Mouse (Mus musculus): ENCODE data around the gene Rdh11. TPM values are rescaled to one million over a fixed set of nuclear protein-coding genes. Genes with fewer than 3 reads are reported as not detected.
"Not testable (repeated sequence)": the region's sequence is repeated elsewhere in the genome, so short reads cannot be mapped to it uniquely, and the experiment has no call there.

The Rdh11 gene
- polyA plus RNA-seq (2015; fragmentation: Nextera tagmentation; extraction: Ambion mirVana): 34.7 and 38.9 TPM in 2 replicates

DNA sequence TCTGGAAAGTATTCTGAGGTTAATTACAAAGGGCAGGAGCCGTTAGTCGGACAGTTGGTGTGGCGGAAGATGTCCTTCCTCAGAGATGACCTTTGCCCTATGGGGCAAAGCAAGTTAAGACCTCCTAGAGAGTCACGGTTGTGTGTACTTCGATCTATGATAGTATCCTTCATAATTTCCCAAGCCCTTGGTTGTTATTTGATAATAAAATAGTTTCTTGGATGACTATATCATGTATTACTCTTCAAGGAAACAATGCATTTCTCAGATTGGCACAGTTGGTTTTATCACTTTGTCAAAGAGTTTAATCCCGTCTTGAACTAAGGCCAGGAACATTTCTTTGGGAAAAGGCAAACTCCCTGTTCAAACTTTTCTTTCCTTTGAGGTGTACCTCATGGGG lies at the start of gene Rdh11:
TSS of gene Rdh11 (minus strand) at position 101 of the 400 bp plus-strand sequence.
- Histone ChIP-seq H3K36me3 (peaks cover 9% of the 10 kb centered on the region), H3K27ac (0 out of 2 replicates have a peak within 1 kb of the TSS, but pooled peaks have one; percentile 62), H3K27me3 (replicated peaks) (no peaks in the 10 kb centered on the region), H3K4me2 (replicated peaks) (peak within 1 kb of the TSS; percentile 76), H3K4me3 (replicated peaks) (peak within 1 kb of the TSS; percentile 59), H3K9me3 (no peaks in the 10 kb centered on the region), H3K9ac (peak within 1 kb of the TSS; percentile 60), H3K4me1 (replicated peaks) (peaks cover 9% of the 10 kb centered on the region; the same call in 1 of the 2 replicates)
- 0 out of 2 replicates have a peak, but pooled peaks have one; percentile 18 for ATAC-seq
- 57% methylated on average over 6 of the region's 6 CpGs for WGBS

DNA sequence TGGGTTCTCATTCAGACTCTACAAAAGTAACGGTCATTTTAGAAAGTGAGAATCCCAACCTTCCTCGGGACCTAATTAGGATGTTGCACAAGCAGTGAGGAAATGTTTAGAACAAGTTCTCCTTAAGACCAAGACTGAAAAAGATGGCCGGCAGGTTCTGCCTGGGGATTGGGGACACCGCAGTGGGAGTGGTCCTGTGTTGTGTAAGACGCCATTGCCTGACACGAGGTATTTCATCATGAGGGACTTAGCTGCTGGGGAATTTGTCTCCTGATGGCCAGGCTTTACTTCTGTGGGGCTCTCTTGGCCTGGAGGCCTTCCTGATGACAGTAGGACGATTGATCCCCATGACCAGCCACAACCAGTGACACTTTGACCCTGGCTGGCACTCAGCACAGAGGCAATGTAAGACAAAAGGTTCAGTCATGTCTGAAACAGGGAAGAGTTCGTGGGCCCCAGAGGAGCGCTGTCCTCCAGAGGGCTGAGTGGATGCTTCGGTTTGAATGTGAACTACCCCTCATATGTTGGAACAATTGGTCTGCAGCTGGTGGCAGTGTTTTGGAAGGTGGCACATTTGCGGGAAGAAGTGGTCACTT lies 43.5 kb upstream of the Rdh11 start:
- H3K4me1 ChIP-seq (replicated peaks): no peaks in the 10 kb centered on the region
- peaks cover 33% of the 10 kb centered on the region for H3K36me3 ChIP-seq
- no peak overlapping the region for H3K4me2 ChIP-seq (replicated peaks)
- no peak overlapping the region for H3K27ac ChIP-seq
- ATAC-seq: no peak
- no peak overlapping the region for H3K9ac ChIP-seq
- no peaks in the 10 kb centered on the region for H3K27me3 ChIP-seq (replicated peaks)
- H3K9me3 ChIP-seq: no peaks in the 10 kb centered on the region
- H3K4me3 ChIP-seq (replicated peaks): no peak overlapping the region
- WGBS: 86% methylated on average over 11 of the region's 11 CpGs

DNA sequence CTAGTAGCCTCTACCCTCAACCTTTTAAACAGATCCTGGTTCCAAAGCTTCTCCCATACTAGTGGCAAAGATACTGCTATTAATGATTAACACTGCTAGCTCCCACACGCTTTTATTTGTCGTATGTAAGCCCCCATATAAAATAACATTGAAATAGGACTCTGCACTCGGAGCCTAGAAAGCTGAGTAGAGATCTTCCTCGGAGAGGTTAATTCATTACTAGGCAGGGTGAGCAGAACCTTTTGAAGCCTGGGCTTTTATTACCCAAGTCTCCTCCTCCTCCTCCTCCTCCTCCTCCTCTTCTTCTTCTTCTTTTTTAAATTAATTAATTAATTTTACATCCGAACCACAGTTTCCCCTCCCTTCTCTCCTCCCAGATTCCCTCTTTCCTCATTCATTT lies 25.4 kb upstream of the Rdh11 start:
- H3K27me3 ChIP-seq (replicated peaks): no peaks in the 10 kb centered on the region
- no peak overlapping the region for H3K27ac ChIP-seq
- no peaks in the 10 kb centered on the region for H3K9me3 ChIP-seq
- no peak for ATAC-seq
- no peak overlapping the region for H3K4me3 ChIP-seq (replicated peaks)
- H3K36me3 ChIP-seq: no peaks in the 10 kb centered on the region
- WGBS: 51% methylated on average over 5 of the region's 5 CpGs
- H3K4me1 ChIP-seq (replicated peaks): no peaks in the 10 kb centered on the region
- peak overlapping the region; percentile 9; the same call in 1 of the 2 replicates for H3K4me2 ChIP-seq (replicated peaks)
- no peak overlapping the region for H3K9ac ChIP-seq

DNA sequence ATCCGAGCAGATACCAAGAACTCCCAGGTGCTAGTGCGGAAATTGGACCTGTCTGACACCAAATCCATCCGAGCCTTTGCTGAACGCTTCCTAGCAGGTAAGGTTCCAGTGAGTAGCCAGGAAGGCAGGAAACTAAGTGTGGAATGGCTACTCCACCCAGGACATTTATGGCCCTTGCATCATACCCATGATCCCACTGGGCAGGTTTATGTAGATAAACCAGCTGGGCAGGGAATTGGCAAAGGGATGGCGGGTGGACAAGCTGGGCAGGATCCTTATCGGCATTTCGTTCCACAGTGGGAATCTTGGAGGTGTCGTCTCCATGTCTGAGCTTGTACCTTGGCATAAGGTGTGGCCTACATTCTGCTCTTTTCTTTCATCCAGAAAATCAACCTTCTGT lies 19.4 kb upstream of the Rdh11 start:
- no peaks in the 10 kb centered on the region for H3K36me3 ChIP-seq
- no peaks in the 10 kb centered on the region for H3K4me1 ChIP-seq (replicated peaks)
- H3K9ac ChIP-seq: no peak overlapping the region
- peak; percentile 58; the same call in 1 of the 2 replicates for ATAC-seq
- H3K27ac ChIP-seq: no peak overlapping the region
- 79% methylated on average over 8 of the region's 8 CpGs for WGBS
- no peaks in the 10 kb centered on the region for H3K27me3 ChIP-seq (replicated peaks)
- no peaks in the 10 kb centered on the region for H3K9me3 ChIP-seq
- H3K4me2 ChIP-seq (replicated peaks): no peak overlapping the region; the same call in 1 of the 2 replicates
- no peak overlapping the region for H3K4me3 ChIP-seq (replicated peaks)

DNA sequence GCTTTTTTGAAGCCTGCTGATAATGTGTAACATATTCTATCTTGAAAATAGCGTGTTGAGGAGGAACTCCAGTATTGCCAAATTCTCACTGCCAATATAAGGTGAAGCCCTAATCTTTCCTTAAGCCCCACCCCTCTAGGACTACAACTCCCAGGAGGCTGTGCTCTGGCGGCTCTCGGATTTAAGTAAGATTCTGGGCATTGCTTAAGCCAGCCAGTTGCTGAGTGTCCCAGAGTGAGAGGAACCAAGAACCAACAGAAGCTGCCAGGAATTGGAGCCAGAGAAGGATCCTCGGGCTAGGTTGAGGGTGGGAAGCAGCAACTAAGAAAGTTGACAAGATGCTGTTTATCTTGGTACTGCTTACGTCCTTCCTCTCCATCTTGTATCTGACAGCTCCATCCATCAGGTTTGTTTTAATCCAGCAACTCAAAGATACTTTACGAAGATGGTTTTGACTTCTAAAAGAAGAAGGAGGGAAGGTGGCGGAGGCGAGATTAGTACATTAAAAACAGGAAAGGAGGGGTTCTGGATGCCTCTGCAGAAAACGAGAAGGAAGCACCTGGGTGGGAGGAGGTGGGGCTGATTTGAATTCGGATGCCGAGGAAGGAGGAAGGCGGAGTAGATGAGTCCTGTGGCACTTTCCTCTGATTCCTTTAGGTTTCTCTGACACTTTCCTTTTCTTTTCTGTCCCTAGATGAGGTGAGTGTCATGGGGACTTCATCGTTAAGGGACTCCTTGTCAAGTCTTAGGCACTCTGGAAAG lies 16.8 kb upstream of the Rdh11 start, which contains the start of gene Rdh12:
TSS of gene Rdh12 (plus strand) at position 212 of the 762 bp plus-strand sequence.
- H3K4me2 ChIP-seq (replicated peaks): peak within 1 kb of the TSS; percentile 69
- WGBS: 3% methylated on average over 13 of the region's 13 CpGs
- H3K9ac ChIP-seq: no peak within 1 kb of the TSS
- no peaks in the 10 kb centered on the region for H3K36me3 ChIP-seq
- no peaks in the 10 kb centered on the region for H3K4me1 ChIP-seq (replicated peaks)
- no peak within 1 kb of the TSS for H3K27ac ChIP-seq
- H3K9me3 ChIP-seq: no peaks in the 10 kb centered on the region
- ATAC-seq: peak; percentile 47
- H3K4me3 ChIP-seq (replicated peaks): peak within 1 kb of the TSS; percentile 35
- no peaks in the 10 kb centered on the region for H3K27me3 ChIP-seq (replicated peaks)

DNA sequence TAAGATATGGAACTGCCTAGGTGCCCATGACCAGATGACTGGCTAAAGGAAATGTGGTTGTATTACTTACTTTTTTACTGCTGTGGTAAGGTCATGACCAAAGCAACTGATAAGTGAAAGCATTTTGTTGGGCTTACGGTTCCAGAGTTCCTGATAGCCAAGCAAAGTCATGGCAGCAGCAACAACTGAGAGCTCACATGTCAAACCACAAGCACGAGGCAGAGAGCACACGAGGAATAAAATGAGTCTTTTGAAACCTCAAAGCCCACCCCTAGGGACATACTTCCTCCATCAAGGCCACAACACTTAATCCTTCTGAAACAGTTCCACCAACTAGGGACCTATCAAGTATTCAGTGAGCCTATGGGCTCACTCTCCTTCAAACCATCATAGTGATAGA lies 9.8 kb upstream of the Rdh11 start:
- Histone ChIP-seq H3K9ac (no peak overlapping the region), H3K9me3 (no peaks in the 10 kb centered on the region), H3K36me3 (no peaks in the 10 kb centered on the region), H3K27me3 (replicated peaks) (no peaks in the 10 kb centered on the region), H3K4me1 (replicated peaks) (no peaks in the 10 kb centered on the region), H3K4me3 (replicated peaks) (no peak overlapping the region), H3K4me2 (replicated peaks) (no peak overlapping the region), H3K27ac (no peak overlapping the region)
- 66% methylated on average over 3 of the region's 3 CpGs for WGBS
- no peak for ATAC-seq

DNA sequence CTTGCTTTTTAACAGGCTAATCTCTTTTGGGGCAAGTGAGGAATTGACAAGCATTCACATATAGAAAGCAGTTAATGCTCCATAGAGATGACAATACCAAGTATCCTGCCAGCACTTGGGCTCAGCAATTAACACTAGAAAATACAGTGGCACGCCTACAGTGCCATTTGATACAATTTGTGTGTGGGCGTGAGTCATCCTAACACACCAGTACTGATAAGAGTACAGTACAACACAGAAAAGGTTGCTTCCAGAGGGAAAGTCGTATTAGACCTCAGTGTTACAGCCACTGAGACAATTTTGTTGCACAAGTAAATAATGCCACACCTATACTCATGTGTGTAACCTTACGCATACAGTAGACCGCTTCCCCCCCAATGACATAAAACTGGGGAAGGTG lies 5.0 kb upstream of the Rdh11 start:
- Histone ChIP-seq H3K27ac (no peak overlapping the region), H3K4me3 (replicated peaks) (no peak overlapping the region), H3K9ac (no peak overlapping the region), H3K4me1 (replicated peaks) (no peaks in the 10 kb centered on the region), H3K36me3 (no peaks in the 10 kb centered on the region), H3K4me2 (replicated peaks) (no peak overlapping the region), H3K9me3 (no peaks in the 10 kb centered on the region), H3K27me3 (replicated peaks) (no peaks in the 10 kb centered on the region)
- WGBS: 73% methylated on average over 5 of the region's 5 CpGs
- no peak for ATAC-seq

DNA sequence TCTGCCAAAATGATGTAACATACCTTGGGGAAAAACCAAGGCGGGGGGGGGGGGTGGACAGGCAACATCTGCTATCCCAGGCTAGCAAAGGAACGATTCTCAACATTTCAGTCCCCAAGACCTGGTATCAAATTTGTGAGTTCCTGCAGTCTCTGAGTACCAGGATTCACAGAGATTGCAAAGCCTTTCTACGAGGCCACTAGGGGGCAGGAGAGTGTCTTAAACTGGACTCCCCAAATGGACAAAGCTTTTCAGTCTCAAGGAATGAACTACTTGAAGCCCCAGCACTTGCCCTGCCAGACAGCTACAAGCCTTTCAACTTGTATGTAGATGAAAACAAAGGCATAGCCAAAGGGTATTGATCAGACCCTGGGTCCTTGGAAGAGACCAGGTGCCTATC lies 1.3 kb upstream of the Rdh11 start:
- Histone ChIP-seq H3K27me3 (replicated peaks) (no peaks in the 10 kb centered on the region), H3K36me3 (no peaks in the 10 kb centered on the region), H3K9me3 (no peaks in the 10 kb centered on the region), H3K4me3 (replicated peaks) (no peak overlapping the region), H3K4me1 (replicated peaks) (peaks cover 9% of the 10 kb centered on the region; the same call in 1 of the 2 replicates), H3K4me2 (replicated peaks) (no peak overlapping the region), H3K9ac (no peak overlapping the region), H3K27ac (no peak overlapping the region)
- 4% methylated on average over 3 of the region's 3 CpGs for whole genome bisulfite sequencing
- ATAC-seq: no peak

DNA sequence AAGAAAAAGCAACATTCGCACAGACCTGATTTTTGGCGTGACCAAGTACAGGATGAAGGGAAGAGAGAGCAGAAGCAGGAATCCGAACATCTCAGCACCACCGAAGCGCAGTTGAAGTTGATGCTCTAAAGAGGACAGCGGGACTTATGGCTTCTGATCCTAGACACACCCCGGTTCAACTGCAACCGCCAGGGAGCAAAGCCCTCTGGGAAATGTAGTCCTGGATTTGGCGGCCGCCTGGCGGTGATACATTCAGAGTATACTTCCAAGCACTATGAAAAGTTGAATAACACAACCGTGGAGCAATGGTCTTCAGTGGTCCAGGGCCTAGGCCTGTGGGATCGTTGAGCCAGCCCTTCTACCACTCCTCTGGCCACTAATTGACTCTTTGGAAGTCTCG lies 392 bp downstream of the Rdh11 start:
- Histone ChIP-seq H3K27ac (0 out of 2 replicates have a peak overlapping the region, but pooled peaks have one; percentile 62), H3K36me3 (peaks cover 9% of the 10 kb centered on the region), H3K4me1 (replicated peaks) (peaks cover 9% of the 10 kb centered on the region; the same call in 1 of the 2 replicates), H3K9ac (peak overlapping the region; percentile 60), H3K4me3 (replicated peaks) (peak overlapping the region; percentile 59), H3K4me2 (replicated peaks) (peak overlapping the region; percentile 76), H3K27me3 (replicated peaks) (no peaks in the 10 kb centered on the region), H3K9me3 (no peaks in the 10 kb centered on the region)
- WGBS: 4% methylated on average over 14 of the region's 14 CpGs
- peak; percentile 92 for ATAC-seq

DNA sequence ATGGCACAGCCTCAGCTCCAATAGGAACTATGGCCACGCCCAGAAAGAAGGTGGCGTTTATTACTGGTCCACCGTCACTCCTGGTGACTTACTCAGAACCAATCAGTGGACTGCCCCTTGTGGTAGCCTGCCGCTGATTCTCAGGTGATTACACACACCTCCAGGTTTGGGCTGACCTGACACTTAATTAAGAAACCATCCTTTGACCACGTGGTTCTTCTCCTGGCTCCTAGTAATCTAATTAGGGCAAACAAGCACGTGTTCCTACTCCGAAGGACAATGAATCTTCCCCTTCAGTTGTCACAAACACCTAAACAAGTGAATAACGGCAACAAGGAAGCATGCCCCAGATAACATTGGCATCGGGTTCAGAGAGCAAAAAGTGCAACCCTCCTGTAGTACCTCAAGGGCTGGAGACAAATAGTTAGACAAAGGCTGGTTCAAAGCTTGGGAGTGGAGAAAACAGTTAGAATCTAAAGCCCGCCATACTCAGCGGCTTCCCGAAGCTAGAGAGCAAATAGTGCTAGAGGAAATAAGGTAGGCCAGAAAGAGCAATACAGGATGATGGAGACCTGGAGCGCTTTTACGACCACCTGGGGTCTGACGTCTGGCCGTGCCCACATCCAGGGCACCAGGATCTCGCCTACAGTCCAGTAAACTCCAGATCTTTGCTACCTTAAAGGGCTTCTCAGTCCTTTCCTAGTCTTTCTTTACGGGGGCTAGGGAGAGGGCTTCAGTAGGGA lies 991 bp downstream of the Rdh11 start:
- Histone ChIP-seq H3K36me3 (peaks cover 13% of the 10 kb centered on the region), H3K27me3 (replicated peaks) (no peaks in the 10 kb centered on the region), H3K4me1 (replicated peaks) (peaks cover 9% of the 10 kb centered on the region; the same call in 1 of the 2 replicates), H3K9ac (peak overlapping the region; percentile 60), H3K27ac (0 out of 2 replicates have a peak overlapping the region, but pooled peaks have one; percentile 62), H3K4me2 (replicated peaks) (peak overlapping the region; percentile 76), H3K4me3 (replicated peaks) (peak overlapping the region; percentile 59), H3K9me3 (no peaks in the 10 kb centered on the region)
- ATAC-seq: peak; percentile 93
- WGBS: under 1% methylated on average over 18 of the region's 18 CpGs

DNA sequence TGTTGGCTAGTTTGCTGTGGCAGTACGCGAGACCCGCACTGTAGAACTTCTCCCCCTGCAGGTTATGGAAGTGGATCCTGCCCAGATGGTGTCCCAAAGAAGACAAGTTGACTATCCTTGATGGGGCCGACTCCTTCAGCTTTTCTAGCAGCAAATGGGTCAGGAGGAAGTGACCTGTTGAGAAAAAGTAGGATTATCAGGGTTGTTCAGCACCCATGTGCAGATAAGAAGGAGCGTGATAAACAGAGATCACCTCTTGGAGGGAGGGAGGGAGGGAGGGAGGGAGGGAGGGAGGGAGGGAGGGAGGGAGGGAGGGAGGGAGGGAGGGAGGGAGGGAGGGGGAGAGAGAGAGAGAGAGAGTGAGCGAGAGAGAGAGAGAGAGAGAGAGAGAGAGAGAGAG lies 6.9 kb downstream of the Rdh11 start:
- H3K9me3 ChIP-seq; H3K27ac ChIP-seq; H3K27me3 ChIP-seq (replicated peaks); H3K4me3 ChIP-seq (replicated peaks); H3K4me2 ChIP-seq (replicated peaks); H3K9ac ChIP-seq; ATAC-seq; H3K4me1 ChIP-seq (replicated peaks): not testable (repeated sequence)
- H3K36me3 ChIP-seq: peaks cover 33% of the 10 kb centered on the region
- WGBS: 82% methylated on average over 5 of the region's 6 CpGs

DNA sequence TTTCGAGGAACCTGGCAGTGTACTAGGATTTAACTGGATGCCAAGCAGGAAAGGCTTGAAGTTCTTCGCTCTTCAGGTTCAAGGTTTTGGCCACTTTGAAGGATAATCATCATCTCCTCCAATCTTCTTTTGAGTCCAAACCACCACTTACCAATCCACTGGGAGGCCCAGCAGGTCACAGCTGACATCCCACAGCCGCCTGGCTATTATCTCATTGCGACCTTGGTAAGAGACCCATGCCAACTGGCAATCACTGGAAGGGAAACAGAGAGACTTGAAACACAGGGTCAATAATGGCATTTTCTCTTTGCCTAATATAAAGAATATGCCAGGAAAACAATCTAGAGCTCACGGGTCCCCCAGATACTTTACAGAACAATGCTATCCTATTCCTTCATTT lies 16.1 kb downstream of the Rdh11 start:
- H3K27ac ChIP-seq: no peak overlapping the region
- no peak overlapping the region for H3K4me3 ChIP-seq (replicated peaks)
- WGBS: 91% methylated on average over 5 of the region's 5 CpGs
- peaks cover 6% of the 10 kb centered on the region for H3K36me3 ChIP-seq
- H3K4me2 ChIP-seq (replicated peaks): no peak overlapping the region
- peaks cover 5% of the 10 kb centered on the region; the same call in 1 of the 2 replicates for H3K4me1 ChIP-seq (replicated peaks)
- no peak for ATAC-seq
- no peak overlapping the region for H3K9ac ChIP-seq
- H3K9me3 ChIP-seq: no peaks in the 10 kb centered on the region
- H3K27me3 ChIP-seq (replicated peaks): no peaks in the 10 kb centered on the region

All from intestine, embryonic 15.5 days (tissue).